Mouse (Mus musculus): ENCODE measurements at regions not wholly inside any gene's neighbourhood (a gene's known extent, or its start where the extent isn't known, plus 50 kb on each side); places are given as distances from the start of the nearest gene placed in this dataset.
"Not testable (repeated sequence)": the region's sequence is repeated elsewhere in the genome, so short reads cannot be mapped to it uniquely, and the experiment has no call there.

GRCm38 (mm10) chr4:7854518-7854917, 384.3 kb downstream of the Car8 start:
- Histone ChIP-seq H3K27me3 (replicated peaks; ENCODE audit: control insufficient read depth, insufficient read depth, low read length) (no peaks in the 10 kb centered on the region), H3K27ac (ENCODE audit: low read depth, low read length) (no peak overlapping the region), H3K4me2 (ENCODE audit: low read length) (no peak overlapping the region), H3K4me1 (ENCODE audit: control insufficient read depth, insufficient read depth, low read depth, low read length) (no peaks in the 10 kb centered on the region), H3K9ac (ENCODE audit: low read depth, low read length) (no peak overlapping the region), H3K9me3 (ENCODE audit: control insufficient read depth, low read length) (no peaks in the 10 kb centered on the region), H3K36me3 (ENCODE audit: control insufficient read depth, insufficient read depth, low read length) (no peaks in the 10 kb centered on the region), H3K4me3 (ENCODE audit: low read length) (no peak overlapping the region)
- ATAC-seq: no peak
- WGBS: 51% methylated on average over 1 of the region's 1 CpGs

- Histone ChIP-seq H3K4me3 (ENCODE audit: low read length) (no peak overlapping the region), H3K9ac (ENCODE audit: low read depth, low read length) (no peak overlapping the region), H3K36me3 (ENCODE audit: control insufficient read depth, insufficient read depth, low read length) (no peaks in the 10 kb centered on the region), H3K27me3 (replicated peaks; ENCODE audit: control insufficient read depth, insufficient read depth, low read length) (no peaks in the 10 kb centered on the region), H3K9me3 (ENCODE audit: control insufficient read depth, low read length) (no peaks in the 10 kb centered on the region), H3K4me2 (ENCODE audit: low read length) (no peak overlapping the region), H3K4me1 (ENCODE audit: control insufficient read depth, insufficient read depth, low read depth, low read length) (no peaks in the 10 kb centered on the region), H3K27ac (ENCODE audit: low read depth, low read length) (no peak overlapping the region)
- WGBS: 65% methylated on average over 1 of the region's 1 CpGs
- ATAC-seq: peak; percentile 68; the same call in 1 of the 2 replicates
Observed at GRCm38 (mm10) chr4:7853121-7853782, 385.6 kb downstream of the Car8 start.

- H3K27ac ChIP-seq (ENCODE audit: low read depth, low read length): no peak overlapping the region
- no peak overlapping the region for H3K4me2 ChIP-seq (ENCODE audit: low read length)
- no peaks in the 10 kb centered on the region for H3K9me3 ChIP-seq (ENCODE audit: control insufficient read depth, low read length)
- H3K4me1 ChIP-seq (ENCODE audit: control insufficient read depth, insufficient read depth, low read depth, low read length): no peaks in the 10 kb centered on the region
- H3K9ac ChIP-seq (ENCODE audit: low read depth, low read length): no peak overlapping the region
- WGBS: 85% methylated on average over 4 of the region's 4 CpGs
- H3K27me3 ChIP-seq (replicated peaks; ENCODE audit: control insufficient read depth, insufficient read depth, low read length): no peaks in the 10 kb centered on the region
- H3K4me3 ChIP-seq (ENCODE audit: low read length): no peak overlapping the region
- no peak for ATAC-seq
- H3K36me3 ChIP-seq (ENCODE audit: control insufficient read depth, insufficient read depth, low read length): no peaks in the 10 kb centered on the region
Observed at GRCm38 (mm10) chr4:7852006-7852615, 386.7 kb downstream of the Car8 start.

DNA sequence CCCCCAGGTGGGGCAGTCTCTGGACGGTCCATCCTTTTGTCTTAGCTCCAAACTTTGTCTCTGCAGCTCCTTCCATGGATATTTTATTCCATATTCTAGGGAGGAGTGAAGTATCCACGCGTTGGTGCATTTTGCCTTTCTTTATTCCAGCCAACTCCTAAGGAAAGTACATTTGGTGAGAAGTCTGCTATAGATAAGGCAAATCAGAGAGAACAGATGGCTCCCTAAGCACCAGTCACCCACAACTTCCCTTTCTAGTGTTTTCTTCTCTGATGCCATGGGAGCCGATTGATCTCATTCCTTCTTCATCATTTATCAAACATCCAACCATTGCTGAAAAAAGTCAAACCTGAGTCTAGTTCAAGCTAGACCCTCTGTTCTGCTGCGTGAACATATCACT, 391.4 kb downstream of the Car8 start:
- no peak overlapping the region for H3K9ac ChIP-seq (ENCODE audit: low read depth, low read length)
- H3K27ac ChIP-seq (ENCODE audit: low read depth, low read length): no peak overlapping the region
- no peaks in the 10 kb centered on the region for H3K4me1 ChIP-seq (ENCODE audit: control insufficient read depth, insufficient read depth, low read depth, low read length)
- no peak overlapping the region for H3K4me3 ChIP-seq (ENCODE audit: low read length)
- no peak overlapping the region for H3K4me2 ChIP-seq (ENCODE audit: low read length)
- H3K27me3 ChIP-seq (replicated peaks; ENCODE audit: control insufficient read depth, insufficient read depth, low read length): no peaks in the 10 kb centered on the region
- no peak for ATAC-seq
- no peaks in the 10 kb centered on the region for H3K9me3 ChIP-seq (ENCODE audit: control insufficient read depth, low read length)
- H3K36me3 ChIP-seq (ENCODE audit: control insufficient read depth, insufficient read depth, low read length): no peaks in the 10 kb centered on the region
- WGBS: 88% methylated on average over 5 of the region's 5 CpGs

DNA sequence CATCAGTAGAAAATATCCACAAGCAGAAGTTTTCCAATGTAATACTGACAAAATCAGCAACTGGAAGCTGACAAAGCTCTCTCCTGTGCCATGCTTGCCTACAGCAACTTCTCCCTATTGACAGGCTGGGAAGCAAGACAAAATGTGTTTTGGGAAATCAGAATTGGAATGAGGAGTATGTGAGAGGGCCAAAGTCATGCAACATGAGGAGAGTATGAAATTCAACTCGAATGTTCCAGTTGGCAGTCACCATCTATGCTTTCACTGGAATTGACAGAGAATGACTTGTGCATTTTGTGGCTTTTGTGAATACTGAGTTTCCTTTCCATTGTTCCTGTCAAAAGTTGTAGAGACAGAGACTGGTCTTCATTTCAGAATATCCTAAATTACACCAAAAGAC, 409.7 kb downstream of the Car8 start:
- ATAC-seq: no peak

GRCm38 (mm10) chr4:7819847-7820246, 419.0 kb downstream of the Car8 start:
- Histone ChIP-seq H3K4me3 (ENCODE audit: low read length) (no peak overlapping the region), H3K27ac (ENCODE audit: low read depth, low read length) (no peak overlapping the region), H3K4me2 (ENCODE audit: low read length) (no peak overlapping the region), H3K9ac (ENCODE audit: low read depth, low read length) (no peak overlapping the region), H3K4me1 (ENCODE audit: control insufficient read depth, insufficient read depth, low read depth, low read length) (no peaks in the 10 kb centered on the region), H3K9me3 (ENCODE audit: control insufficient read depth, low read length) (no peaks in the 10 kb centered on the region), H3K36me3 (ENCODE audit: control insufficient read depth, insufficient read depth, low read length) (no peaks in the 10 kb centered on the region), H3K27me3 (replicated peaks; ENCODE audit: control insufficient read depth, insufficient read depth, low read length) (no peaks in the 10 kb centered on the region)
- ATAC-seq: no peak

More for the DNA sequence above, 409.7 kb downstream of the Car8 start:
- no peak overlapping the region for H3K4me3 ChIP-seq (ENCODE audit: low read length)
- H3K4me2 ChIP-seq (ENCODE audit: low read length): no peak overlapping the region
- no peaks in the 10 kb centered on the region for H3K36me3 ChIP-seq (ENCODE audit: control insufficient read depth, insufficient read depth, low read length)
- no peaks in the 10 kb centered on the region for H3K9me3 ChIP-seq (ENCODE audit: control insufficient read depth, low read length)
- no peaks in the 10 kb centered on the region for H3K4me1 ChIP-seq (ENCODE audit: control insufficient read depth, insufficient read depth, low read depth, low read length)
- H3K27me3 ChIP-seq (replicated peaks; ENCODE audit: control insufficient read depth, insufficient read depth, low read length): no peaks in the 10 kb centered on the region
- WGBS: 69% methylated on average over 1 of the region's 1 CpGs
- no peak overlapping the region for H3K27ac ChIP-seq (ENCODE audit: low read depth, low read length)
- H3K9ac ChIP-seq (ENCODE audit: low read depth, low read length): no peak overlapping the region

- not testable (repeated sequence) for H3K4me3 ChIP-seq (ENCODE audit: low read length); ATAC-seq; H3K4me2 ChIP-seq (ENCODE audit: low read length); H3K36me3 ChIP-seq (ENCODE audit: control insufficient read depth, insufficient read depth, low read length); H3K4me1 ChIP-seq (ENCODE audit: control insufficient read depth, insufficient read depth, low read depth, low read length); H3K27me3 ChIP-seq (replicated peaks; ENCODE audit: control insufficient read depth, insufficient read depth, low read length); H3K9ac ChIP-seq (ENCODE audit: low read depth, low read length); H3K9me3 ChIP-seq (ENCODE audit: control insufficient read depth, low read length); H3K27ac ChIP-seq (ENCODE audit: low read depth, low read length)
- WGBS: 82% methylated on average over 1 of the region's 1 CpGs
Observed at GRCm38 (mm10) chr4:7777761-7778160, 461.1 kb downstream of the Car8 start.

DNA sequence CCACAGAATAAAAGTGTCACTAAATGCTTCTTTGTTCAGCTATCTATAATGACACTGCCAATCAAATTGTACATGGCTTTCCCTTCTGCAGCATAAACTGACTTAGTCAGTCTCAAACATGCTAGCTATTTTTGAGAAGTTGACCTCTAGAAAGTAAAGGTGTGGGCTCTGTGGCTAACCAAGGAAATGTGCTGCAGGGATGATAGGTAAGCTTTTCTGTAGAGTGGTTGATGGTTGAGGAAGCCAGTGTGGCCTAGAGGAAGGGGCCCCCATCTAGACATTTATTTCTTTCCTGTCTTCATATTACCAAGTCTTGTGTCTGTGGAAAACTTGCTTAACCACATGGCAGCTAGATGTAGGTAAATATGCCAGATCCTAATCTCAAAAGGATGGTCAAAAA, 483.4 kb downstream of the Car8 start:
- no peaks in the 10 kb centered on the region for H3K9me3 ChIP-seq (ENCODE audit: control insufficient read depth, low read length)
- no peaks in the 10 kb centered on the region for H3K4me1 ChIP-seq (ENCODE audit: control insufficient read depth, insufficient read depth, low read depth, low read length)
- no peak for ATAC-seq
- no peak overlapping the region for H3K9ac ChIP-seq (ENCODE audit: low read depth, low read length)
- no peak overlapping the region for H3K4me3 ChIP-seq (ENCODE audit: low read length)
- no peaks in the 10 kb centered on the region for H3K36me3 ChIP-seq (ENCODE audit: control insufficient read depth, insufficient read depth, low read length)
- H3K27ac ChIP-seq (ENCODE audit: low read depth, low read length): no peak overlapping the region
- no peak overlapping the region for H3K4me2 ChIP-seq (ENCODE audit: low read length)
- H3K27me3 ChIP-seq (replicated peaks; ENCODE audit: control insufficient read depth, insufficient read depth, low read length): no peaks in the 10 kb centered on the region

GRCm38 (mm10) chr4:7753931-7754330, 484.9 kb downstream of the Car8 start:
- WGBS: 82% methylated on average over 4 of the region's 4 CpGs
- ATAC-seq: no peak
- Histone ChIP-seq H3K36me3 (ENCODE audit: control insufficient read depth, insufficient read depth, low read length) (no peaks in the 10 kb centered on the region), H3K4me1 (ENCODE audit: control insufficient read depth, insufficient read depth, low read depth, low read length) (no peaks in the 10 kb centered on the region), H3K4me2 (ENCODE audit: low read length) (no peak overlapping the region), H3K4me3 (ENCODE audit: low read length) (no peak overlapping the region), H3K27ac (ENCODE audit: low read depth, low read length) (no peak overlapping the region), H3K27me3 (replicated peaks; ENCODE audit: control insufficient read depth, insufficient read depth, low read length) (no peaks in the 10 kb centered on the region), H3K9ac (ENCODE audit: low read depth, low read length) (no peak overlapping the region), H3K9me3 (ENCODE audit: control insufficient read depth, low read length) (no peaks in the 10 kb centered on the region)

Measured in hindbrain, embryonic 16.5 days (tissue).